Mouse (Mus musculus): ENCODE measurements around the gene Pradc1. TPM values are rescaled to one million over a fixed set of nuclear protein-coding genes. Genes with fewer than 3 reads are reported as not detected.

The Pradc1 gene
- 38.8 and 41.9 TPM in 2 replicates for polyA plus RNA-seq (2015; fragmentation: Nextera tagmentation; extraction: Ambion mirVana)

DNA sequence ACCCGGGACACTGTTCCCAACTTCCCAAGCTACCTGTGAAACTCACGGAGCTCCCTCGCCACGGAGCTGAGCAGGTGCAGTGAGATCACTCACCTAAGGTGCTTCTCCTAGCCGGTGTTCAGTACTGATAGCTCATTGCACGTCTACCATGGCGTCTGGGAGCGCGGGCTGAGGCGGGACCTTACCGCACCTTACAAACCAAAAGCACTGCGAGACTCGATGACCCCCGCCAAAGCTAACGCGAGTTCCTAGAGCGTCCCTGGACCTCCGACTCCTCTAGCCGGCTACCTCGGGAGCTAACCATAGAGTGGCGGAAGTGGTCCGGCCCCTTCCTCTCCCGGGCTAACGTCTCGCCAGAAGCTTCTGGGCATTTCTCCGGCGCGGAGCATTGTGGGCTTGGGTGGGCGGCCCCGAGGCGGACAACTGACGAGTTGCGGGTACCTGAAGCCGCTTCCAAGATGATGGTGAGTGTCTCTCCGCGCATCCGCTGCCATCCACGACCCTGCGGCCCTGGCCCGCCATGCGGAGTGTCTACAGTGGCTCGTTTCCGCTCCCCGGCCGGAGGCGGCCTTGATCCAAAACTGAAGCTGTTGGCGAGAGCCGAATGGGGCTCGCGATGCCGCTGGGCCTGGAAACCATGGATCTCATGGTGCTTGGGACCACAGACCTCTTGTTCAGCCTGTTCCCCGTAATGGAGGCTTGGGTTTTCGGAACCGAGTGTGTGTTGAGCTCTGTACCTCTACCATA, at the start of gene Pradc1:
TSS of gene Pradc1 (minus strand) at position 307 of the 747 bp plus-strand sequence.
- ATAC-seq (replicated peaks; ENCODE audit: insufficient number of reproducible peaks, insufficient read depth, low FRiP score, low read depth): peak; percentile 89
- under 1% methylated on average over 54 of the region's 54 CpGs for WGBS
- Histone ChIP-seq H3K4me2 (peak within 1 kb of the TSS; percentile 97), H3K4me3 (peak within 1 kb of the TSS; percentile 65), H3K9ac (peak within 1 kb of the TSS; percentile 81), H3K9me3 (replicated peaks) (no peaks in the 10 kb centered on the region), H3K4me1 (replicated peaks) (peaks cover 35% of the 10 kb centered on the region), H3K36me3 (peaks cover 9% of the 10 kb centered on the region; the same call in 1 of the 2 replicates), H3K27me3 (no peaks in the 10 kb centered on the region), H3K27ac (peak within 1 kb of the TSS; percentile 86)

DNA sequence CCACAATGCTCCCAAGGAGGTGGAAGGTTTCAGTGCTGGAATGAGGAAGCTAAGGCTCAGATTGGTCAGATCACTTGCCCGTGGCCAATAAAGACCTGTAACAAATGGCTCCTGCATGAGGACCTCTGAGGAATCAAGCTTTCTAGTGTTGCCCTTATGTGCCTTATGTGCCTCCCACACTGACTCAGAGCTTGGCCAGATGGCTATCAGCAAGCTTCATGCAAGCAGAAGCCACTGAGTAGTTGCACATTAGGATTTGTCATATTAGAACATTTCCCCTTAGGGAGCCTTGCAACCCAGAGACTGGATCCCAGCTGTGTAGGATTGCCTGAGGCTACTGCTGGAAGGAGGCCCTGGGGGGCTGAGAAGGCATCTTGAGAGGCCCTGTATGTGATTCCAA, 48.6 kb upstream of the Pradc1 start:
- no peak overlapping the region for H3K9ac ChIP-seq
- no peaks in the 10 kb centered on the region for H3K9me3 ChIP-seq (replicated peaks)
- no peak overlapping the region for H3K27ac ChIP-seq
- no peak for ATAC-seq (replicated peaks; ENCODE audit: insufficient number of reproducible peaks, insufficient read depth, low FRiP score, low read depth)
- 48% methylated on average over 1 of the region's 1 CpGs for WGBS
- H3K4me2 ChIP-seq: no peak overlapping the region
- no peak overlapping the region for H3K4me3 ChIP-seq
- H3K4me1 ChIP-seq (replicated peaks): peaks cover 10% of the 10 kb centered on the region
- no peaks in the 10 kb centered on the region for H3K36me3 ChIP-seq
- H3K27me3 ChIP-seq: peaks cover 68% of the 10 kb centered on the region

DNA sequence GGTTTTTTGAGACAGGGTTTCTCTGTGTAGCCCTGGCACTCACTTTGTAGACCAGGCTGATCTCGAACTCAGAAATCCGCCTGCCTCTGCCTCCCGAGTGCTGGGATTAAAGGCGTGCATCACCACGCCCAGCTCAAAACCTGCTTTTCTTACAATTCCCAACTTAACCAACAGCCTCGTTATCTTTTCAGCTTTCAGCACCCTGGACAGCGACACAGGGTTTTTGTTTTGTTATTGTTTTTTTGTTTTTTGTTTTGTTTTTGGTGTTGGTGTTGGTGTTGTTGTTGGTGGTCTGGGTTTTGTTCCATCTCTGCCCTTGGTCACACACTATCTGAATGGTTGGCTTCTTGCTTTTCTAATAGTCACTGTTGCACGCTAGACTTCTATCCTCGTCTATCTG, 46.4 kb upstream of the Pradc1 start:
- H3K4me3 ChIP-seq: no peak overlapping the region
- no peaks in the 10 kb centered on the region for H3K9me3 ChIP-seq (replicated peaks)
- peaks cover 10% of the 10 kb centered on the region for H3K4me1 ChIP-seq (replicated peaks)
- H3K27ac ChIP-seq: no peak overlapping the region
- no peak for ATAC-seq (replicated peaks; ENCODE audit: insufficient number of reproducible peaks, insufficient read depth, low FRiP score, low read depth)
- no peaks in the 10 kb centered on the region for H3K36me3 ChIP-seq
- H3K9ac ChIP-seq: no peak overlapping the region
- H3K27me3 ChIP-seq: peaks cover 45% of the 10 kb centered on the region
- 58% methylated on average over 9 of the region's 9 CpGs for WGBS
- no peak overlapping the region for H3K4me2 ChIP-seq

DNA sequence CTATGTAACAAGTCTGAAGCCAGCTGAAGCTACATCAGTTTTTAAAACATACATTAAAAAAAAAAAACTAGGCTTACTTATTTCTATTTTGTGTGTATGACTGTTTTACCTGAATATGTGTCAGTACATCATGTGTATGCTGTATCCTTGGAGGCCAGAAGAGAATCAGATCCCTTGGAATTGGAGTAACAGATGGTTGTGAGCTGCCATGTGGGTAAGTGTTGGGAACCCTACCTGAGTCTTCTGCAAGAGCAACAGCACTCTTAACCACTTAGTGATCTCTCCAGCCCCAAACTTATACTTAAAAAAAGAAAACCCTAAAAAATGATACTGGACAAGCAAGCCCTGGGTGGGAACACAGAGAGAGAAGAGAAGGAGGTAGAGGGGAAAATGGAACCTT, 45.2 kb upstream of the Pradc1 start:
- Histone ChIP-seq H3K27me3 (peaks cover 33% of the 10 kb centered on the region), H3K4me3 (no peak overlapping the region)

DNA sequence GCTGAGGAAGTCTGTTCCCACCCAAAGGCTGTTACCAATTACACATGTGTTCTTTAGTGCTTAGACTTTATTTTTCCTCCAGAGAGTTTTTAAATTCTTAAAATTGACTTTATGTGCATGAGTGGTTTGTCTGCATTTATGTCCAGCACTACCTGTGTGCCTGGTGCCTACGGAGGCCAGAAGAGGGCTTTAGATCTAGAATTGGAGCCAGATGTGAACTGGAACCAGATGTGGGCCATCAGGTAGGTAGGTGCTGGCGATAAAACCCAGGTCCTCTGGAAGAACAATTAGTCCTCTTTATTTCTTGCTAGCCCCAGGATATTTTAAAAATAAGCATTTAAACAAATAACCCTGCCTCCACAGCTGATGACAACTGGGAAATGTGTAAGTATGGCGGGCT, 39.8 kb upstream of the Pradc1 start:
- Histone ChIP-seq H3K36me3 (no peaks in the 10 kb centered on the region), H3K4me3 (no peak overlapping the region), H3K4me2 (no peak overlapping the region), H3K27me3 (peaks cover 19% of the 10 kb centered on the region), H3K27ac (no peak overlapping the region), H3K4me1 (replicated peaks) (no peaks in the 10 kb centered on the region), H3K9me3 (replicated peaks) (no peaks in the 10 kb centered on the region), H3K9ac (no peak overlapping the region)
- ATAC-seq (replicated peaks; ENCODE audit: insufficient number of reproducible peaks, insufficient read depth, low FRiP score, low read depth): no peak
- WGBS: 80% methylated on average over 3 of the region's 3 CpGs

More for the DNA sequence above, 45.2 kb upstream of the Pradc1 start:
- Histone ChIP-seq H3K4me1 (replicated peaks) (no peaks in the 10 kb centered on the region; the same call in 1 of the 2 replicates), H3K9me3 (replicated peaks) (no peaks in the 10 kb centered on the region), H3K4me2 (no peak overlapping the region), H3K9ac (no peak overlapping the region), H3K36me3 (no peaks in the 10 kb centered on the region), H3K27ac (no peak overlapping the region)
- no peak for ATAC-seq (replicated peaks; ENCODE audit: insufficient number of reproducible peaks, insufficient read depth, low FRiP score, low read depth)

DNA sequence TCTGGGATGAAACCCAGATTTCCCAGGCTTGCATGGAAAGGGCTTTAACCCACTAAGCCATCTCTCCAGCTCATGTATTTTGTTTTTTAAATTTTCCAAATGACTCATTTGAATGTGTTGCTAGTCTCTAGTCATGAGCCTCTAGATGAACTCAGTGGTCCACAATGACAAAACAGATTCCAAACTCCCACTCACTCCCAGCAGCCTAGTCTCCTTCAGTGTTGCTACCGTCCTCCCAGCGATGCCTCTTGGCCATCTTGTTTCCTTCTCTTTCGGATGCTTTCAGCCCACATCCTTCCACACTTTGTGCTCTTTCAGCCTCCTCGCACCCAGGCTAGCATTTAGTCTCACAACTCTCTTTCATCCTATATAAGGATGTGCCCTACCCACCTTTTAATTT, 38.5 kb upstream of the Pradc1 start:
- H3K4me3 ChIP-seq: no peak overlapping the region
- peaks cover 27% of the 10 kb centered on the region for H3K27me3 ChIP-seq
- 85% methylated on average over 4 of the region's 4 CpGs for WGBS
- no peaks in the 10 kb centered on the region for H3K36me3 ChIP-seq
- H3K27ac ChIP-seq: no peak overlapping the region
- no peak overlapping the region for H3K4me2 ChIP-seq
- no peaks in the 10 kb centered on the region for H3K4me1 ChIP-seq (replicated peaks)
- no peak overlapping the region for H3K9ac ChIP-seq
- no peaks in the 10 kb centered on the region for H3K9me3 ChIP-seq (replicated peaks)
- no peak for ATAC-seq (replicated peaks; ENCODE audit: insufficient number of reproducible peaks, insufficient read depth, low FRiP score, low read depth)

DNA sequence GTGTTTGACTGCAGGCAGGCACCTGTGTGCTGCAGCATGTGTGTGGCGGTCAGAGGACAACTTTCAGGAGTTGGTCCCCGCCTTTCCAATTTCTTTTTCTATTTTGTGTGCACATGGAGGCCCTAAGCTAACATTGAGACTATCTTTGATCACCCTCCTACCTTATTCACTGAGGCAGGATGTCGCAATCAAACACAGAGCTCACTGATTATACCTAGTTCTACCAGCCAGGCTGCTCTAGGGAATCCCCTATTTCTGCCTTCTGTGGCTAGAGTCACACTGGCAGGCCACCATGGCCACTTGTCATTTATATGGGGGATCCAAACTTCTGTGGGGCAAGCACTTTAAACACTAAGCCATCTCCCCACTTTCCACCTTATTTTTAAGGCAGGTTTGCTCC, 37.9 kb upstream of the Pradc1 start:
- H3K4me3 ChIP-seq: no peak overlapping the region
- no peak overlapping the region for H3K9ac ChIP-seq
- no peaks in the 10 kb centered on the region for H3K4me1 ChIP-seq (replicated peaks)
- ATAC-seq (replicated peaks; ENCODE audit: insufficient number of reproducible peaks, insufficient read depth, low FRiP score, low read depth): no peak
- H3K4me2 ChIP-seq: no peak overlapping the region
- peaks cover 32% of the 10 kb centered on the region for H3K27me3 ChIP-seq
- 69% methylated on average over 3 of the region's 3 CpGs for WGBS
- H3K27ac ChIP-seq: no peak overlapping the region
- H3K9me3 ChIP-seq (replicated peaks): no peaks in the 10 kb centered on the region
- no peaks in the 10 kb centered on the region for H3K36me3 ChIP-seq

DNA sequence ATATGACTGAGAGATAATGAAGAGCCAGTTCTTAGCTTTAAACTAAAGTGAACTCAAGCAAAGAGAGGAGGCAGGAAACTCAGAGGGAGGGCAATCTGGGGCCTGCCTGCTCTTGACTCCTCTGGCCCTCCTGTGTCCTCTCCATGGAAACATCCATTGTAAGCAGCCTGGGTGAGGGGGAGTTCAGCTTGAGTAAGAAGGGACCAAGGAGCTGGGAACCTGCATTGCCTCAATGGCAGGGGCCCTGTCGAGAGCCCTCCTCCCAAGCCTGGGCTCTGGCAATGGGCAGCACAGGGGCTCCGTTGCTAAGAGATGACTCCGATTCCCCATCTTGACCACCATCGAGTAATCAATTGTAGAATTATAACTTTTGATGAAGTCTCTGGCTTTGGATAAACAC, 36.7 kb upstream of the Pradc1 start:
- no peak overlapping the region for H3K4me3 ChIP-seq

DNA sequence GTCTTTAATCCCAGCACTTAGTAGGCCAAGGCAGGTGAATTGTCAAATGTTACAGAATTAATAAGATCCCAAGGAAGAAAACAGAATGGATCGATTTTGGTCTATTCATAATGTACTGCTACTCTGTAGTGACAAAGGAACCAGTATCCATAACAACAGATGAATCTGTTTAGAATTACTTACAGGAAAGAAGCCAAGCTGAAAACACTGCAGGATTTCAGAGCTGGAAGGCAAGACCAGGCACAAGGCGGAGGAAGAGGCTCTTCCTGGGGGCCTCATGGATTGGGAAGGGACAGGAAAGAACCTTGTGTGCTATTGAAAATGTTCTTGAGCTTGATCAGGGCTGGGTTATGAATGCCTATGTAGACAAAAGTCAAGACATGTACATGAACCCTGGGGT, 34.0 kb upstream of the Pradc1 start:
- Histone ChIP-seq H3K4me3 (no peak overlapping the region), H3K27ac (no peak overlapping the region), H3K4me1 (replicated peaks) (peaks cover 8% of the 10 kb centered on the region), H3K9me3 (replicated peaks) (no peaks in the 10 kb centered on the region; the same call in 1 of the 2 replicates), H3K36me3 (no peaks in the 10 kb centered on the region), H3K4me2 (no peak overlapping the region), H3K27me3 (peaks cover 70% of the 10 kb centered on the region), H3K9ac (no peak overlapping the region)
- ATAC-seq (replicated peaks; ENCODE audit: insufficient number of reproducible peaks, insufficient read depth, low FRiP score, low read depth): no peak
- 59% methylated on average over 2 of the region's 2 CpGs for WGBS

More for the DNA sequence above, 36.7 kb upstream of the Pradc1 start:
- no peak for ATAC-seq (replicated peaks; ENCODE audit: insufficient number of reproducible peaks, insufficient read depth, low FRiP score, low read depth)
- peaks cover 8% of the 10 kb centered on the region for H3K4me1 ChIP-seq (replicated peaks)
- no peaks in the 10 kb centered on the region for H3K9me3 ChIP-seq (replicated peaks)
- no peaks in the 10 kb centered on the region for H3K36me3 ChIP-seq
- H3K27ac ChIP-seq: no peak overlapping the region
- WGBS: 72% methylated on average over 4 of the region's 4 CpGs
- no peak overlapping the region for H3K9ac ChIP-seq
- no peak overlapping the region for H3K4me2 ChIP-seq
- peaks cover 44% of the 10 kb centered on the region for H3K27me3 ChIP-seq

DNA sequence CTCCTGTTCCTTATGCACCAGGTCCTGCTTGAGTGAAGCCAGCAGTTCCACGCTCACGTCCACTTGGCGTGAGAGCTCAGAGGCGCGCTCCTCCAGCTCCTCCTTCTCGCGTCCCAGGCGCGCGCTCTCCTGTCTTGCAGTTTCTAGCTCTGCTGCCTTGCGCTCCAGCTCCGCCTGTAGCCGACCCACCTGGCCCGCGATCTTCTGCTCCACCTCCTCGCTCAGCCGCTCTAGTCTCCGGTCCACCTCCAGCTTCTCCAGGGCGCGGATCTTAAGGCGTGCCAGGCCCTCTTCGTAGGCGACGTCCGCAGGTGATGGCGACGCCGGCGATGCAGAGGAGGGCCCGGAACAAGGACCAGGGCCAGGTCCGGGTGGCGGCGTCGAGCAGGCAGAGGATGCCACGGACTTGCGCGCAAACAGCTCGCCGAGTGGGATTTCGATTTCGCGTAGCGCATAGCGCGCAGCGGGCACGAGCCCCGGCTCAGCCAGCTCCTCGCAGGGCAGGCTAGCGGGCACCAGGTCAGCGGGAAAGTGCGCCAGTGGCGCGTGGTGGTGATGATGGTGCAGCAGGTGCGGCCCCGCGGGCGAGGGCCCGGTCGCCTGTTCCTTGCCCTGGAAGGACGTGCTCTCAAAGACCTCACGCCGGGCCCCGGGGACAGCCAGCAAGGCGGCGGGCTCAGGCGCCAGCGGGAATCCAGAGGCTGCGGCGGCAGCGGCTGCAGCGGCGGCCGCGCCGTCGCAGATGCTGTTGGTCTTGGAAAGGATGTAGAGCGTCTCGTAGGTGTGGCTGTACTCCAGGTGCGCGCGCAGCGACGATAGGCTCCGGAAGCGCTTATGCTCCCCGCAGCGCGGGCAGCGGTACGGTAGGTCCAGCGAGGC, 32.3 kb upstream of the Pradc1 start:
- H3K4me1 ChIP-seq (replicated peaks): peaks cover 8% of the 10 kb centered on the region
- peak overlapping the region; percentile 32 for H3K4me3 ChIP-seq
- no peak overlapping the region for H3K9ac ChIP-seq
- 4% methylated on average over 92 of the region's 92 CpGs for WGBS
- H3K36me3 ChIP-seq: no peaks in the 10 kb centered on the region
- no peak overlapping the region for H3K27ac ChIP-seq
- no peak for ATAC-seq (replicated peaks; ENCODE audit: insufficient number of reproducible peaks, insufficient read depth, low FRiP score, low read depth)
- peak overlapping the region; percentile 48 for H3K4me2 ChIP-seq
- H3K9me3 ChIP-seq (replicated peaks): no peaks in the 10 kb centered on the region; the same call in 1 of the 2 replicates
- H3K27me3 ChIP-seq: peaks cover 80% of the 10 kb centered on the region

DNA sequence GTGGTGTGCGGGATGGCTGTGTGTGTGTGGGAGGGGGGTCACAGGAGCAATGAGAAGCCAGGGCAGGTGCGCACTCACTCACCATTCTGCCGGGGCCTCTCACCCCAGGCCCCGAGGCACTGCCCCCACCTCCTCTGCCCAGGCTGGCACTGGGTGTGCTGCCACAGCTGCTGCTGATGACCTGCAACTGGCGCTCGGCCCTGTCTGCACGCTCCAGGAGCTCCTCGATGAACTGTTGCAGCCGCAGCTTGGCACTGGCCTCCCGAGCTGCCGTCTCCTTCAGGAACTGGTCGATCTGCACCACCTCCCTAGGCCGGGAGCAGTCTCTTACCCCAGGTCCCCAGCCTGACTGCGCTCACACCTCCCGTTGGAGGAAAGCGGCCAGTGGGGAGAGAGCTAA, 28.9 kb upstream of the Pradc1 start:
- Histone ChIP-seq H3K36me3 (no peaks in the 10 kb centered on the region), H3K4me3 (no peak overlapping the region), H3K4me1 (replicated peaks) (peaks cover 8% of the 10 kb centered on the region), H3K4me2 (no peak overlapping the region), H3K27ac (no peak overlapping the region), H3K9me3 (replicated peaks) (no peaks in the 10 kb centered on the region; the same call in 1 of the 2 replicates), H3K9ac (no peak overlapping the region), H3K27me3 (peaks cover 83% of the 10 kb centered on the region)
- WGBS: 60% methylated on average over 16 of the region's 16 CpGs
- no peak for ATAC-seq (replicated peaks; ENCODE audit: insufficient number of reproducible peaks, insufficient read depth, low FRiP score, low read depth)

Data from heart, embryonic 15.5 days (tissue).